Comparison of ENCODE assay signal across 14 mouse cellular contexts in genomic region chr2:27704641-27705040, GRCm38 (mm10). TPM values are rescaled to one million over a fixed set of nuclear protein-coding genes. Genes with fewer than 3 reads are reported as not detected.
DNase-seq lines count a peak whose midpoint lies in the region; ATAC-seq and TF ChIP-seq lines count a peak whose summit lies in the region.
"Had no signal": no experiment of that assay in that cellular context is flagged by ENCODE, and none has a peak within 500 bp of the region (broad histone marks: within the 10 kb centered on the region; RNA-seq: fewer than 3 reads in every experiment).

No protein-coding gene starts in this region.

- H3K36me3 ChIP-seq in heart, embryonic 11.5 days (ENCODE audit: control insufficient read depth, insufficient read depth, low read length) = no peaks in the 10 kb centered on the region
- peaks cover 7% of the 10 kb centered on the region for H3K36me3 ChIP-seq in limb, embryonic 13.5 days
- 0 out of 2 replicates have a peak, but pooled peaks cover 5% of the 10 kb centered on the region for H3K36me3 ChIP-seq in limb, embryonic 10.5 days
- 0 out of 2 replicates have a peak, but pooled peaks cover 3% of the 10 kb centered on the region for H3K36me3 ChIP-seq in kidney, postnatal 0 days (ENCODE audit: insufficient read depth, low read length)
- H3K36me3 ChIP-seq in stomach, embryonic 15.5 days = no peaks in the 10 kb centered on the region
- H3K36me3 ChIP-seq: neural tube, embryonic 13.5 days had no signal

- H3K4me3 ChIP-seq in heart, embryonic 11.5 days (ENCODE audit: low read depth, low read length) = no peak overlapping the region
- no peak overlapping the region for H3K4me3 ChIP-seq in limb, embryonic 13.5 days
- no peak overlapping the region for H3K4me3 ChIP-seq in limb, embryonic 10.5 days
- no peak overlapping the region for H3K4me3 ChIP-seq in kidney, postnatal 0 days (replicated peaks; ENCODE audit: low read depth, low read length)
- no peak overlapping the region for H3K4me3 ChIP-seq in stomach, embryonic 15.5 days (replicated peaks)
- no peak overlapping the region for H3K4me3 ChIP-seq in layer of hippocampus, adult 2 months
- H3K4me3 ChIP-seq: megakaryocyte, embryonic 14.5 days; neural tube, embryonic 13.5 days had no signal

- no peak for DNase-seq in heart, postnatal 10 days
- no peak for DNase-seq in limb, embryonic 10.5 days (ENCODE audit: low spot score)
- DNase-seq in kidney, postnatal 0 days (ENCODE audit: low spot score) = no peak
- no peak for DNase-seq in layer of hippocampus, adult 2 months (ENCODE audit: low spot score in 2 of 2)
- no peak for DNase-seq in adrenal gland, postnatal 4 days (ENCODE audit: low spot score in 2 of 2)
- DNase-seq: cerebellum, adult 2 months; layer of hippocampus, adult 9-11 months; right cerebral cortex, postnatal 4 days had no signal

- TF ChIP-seq CTCF in kidney, postnatal 0 days (IDR thresholded peaks at IDR 0.05; ENCODE audit: low read depth) = no peak
- TF ChIP-seq CTCF in layer of hippocampus, adult 2 months (conservative IDR thresholded peaks at IDR 0.05) = no peak

- no peak overlapping the region for H3K4me2 ChIP-seq in heart, embryonic 11.5 days
- no peak overlapping the region for H3K4me2 ChIP-seq in limb, embryonic 13.5 days (replicated peaks)
- H3K4me2 ChIP-seq in kidney, postnatal 0 days (ENCODE audit: low read length) = no peak overlapping the region
- H3K4me2 ChIP-seq in stomach, embryonic 15.5 days = no peak overlapping the region
- H3K4me2 ChIP-seq: neural tube, embryonic 13.5 days had no signal

- no peaks in the 10 kb centered on the region for H3K9me3 ChIP-seq in heart, embryonic 11.5 days (replicated peaks; ENCODE audit: control insufficient read depth, low read length)
- H3K9me3 ChIP-seq in limb, embryonic 13.5 days = no peaks in the 10 kb centered on the region
- no peaks in the 10 kb centered on the region for H3K9me3 ChIP-seq in limb, embryonic 10.5 days (replicated peaks)
- no peaks in the 10 kb centered on the region for H3K9me3 ChIP-seq in kidney, postnatal 0 days (replicated peaks; ENCODE audit: low read length)
- no peaks in the 10 kb centered on the region for H3K9me3 ChIP-seq in stomach, embryonic 15.5 days
- H3K9me3 ChIP-seq: megakaryocyte, embryonic 14.5 days; neural tube, embryonic 13.5 days had no signal

- 0 out of 2 replicates have a peak overlapping the region, but pooled peaks have one; percentile 15 for H3K27ac ChIP-seq in heart, embryonic 11.5 days (ENCODE audit: low read depth, low read length)
- 0 out of 2 replicates have a peak overlapping the region, but pooled peaks have one; percentile 10 for H3K27ac ChIP-seq in limb, embryonic 13.5 days
- H3K27ac ChIP-seq in limb, embryonic 10.5 days = no peak overlapping the region
- H3K27ac ChIP-seq in kidney, postnatal 0 days = peak overlapping the region; percentile 36
- H3K27ac ChIP-seq in stomach, embryonic 15.5 days = peak overlapping the region; percentile 86
- no peak overlapping the region for H3K27ac ChIP-seq in layer of hippocampus, adult 2 months
- H3K27ac ChIP-seq: hindbrain, postnatal 0 days; neural tube, embryonic 13.5 days had no signal

- intact Hi-C loops in heart, postnatal 10 days (cut with DNase I) = no loop called here

- ATAC-seq in heart, embryonic 11.5 days (replicated peaks; ENCODE audit: insufficient number of reproducible peaks, low FRiP score, low TSS enrichment) = no peak
- no peak for ATAC-seq in limb, embryonic 13.5 days (ENCODE audit: low FRiP score, low read depth)
- ATAC-seq in kidney, postnatal 0 days (replicated peaks; ENCODE audit: low FRiP score, low read depth) = no peak
- no peak for ATAC-seq in stomach, embryonic 15.5 days (ENCODE audit: insufficient read depth, low FRiP score, low read depth)
- ATAC-seq: hindbrain, postnatal 0 days had no signal

- no peak overlapping the region for H3K9ac ChIP-seq in heart, embryonic 11.5 days (ENCODE audit: low read depth, low read length)
- no peak overlapping the region for H3K9ac ChIP-seq in limb, embryonic 13.5 days
- H3K9ac ChIP-seq in kidney, postnatal 0 days (ENCODE audit: low read depth, low read length) = 0 out of 2 replicates have a peak overlapping the region, but pooled peaks have one; percentile 23
- no peak overlapping the region for H3K9ac ChIP-seq in stomach, embryonic 15.5 days
- H3K9ac ChIP-seq: neural tube, embryonic 13.5 days had no signal

- H3K4me1 ChIP-seq in heart, embryonic 11.5 days (ENCODE audit: control insufficient read depth, insufficient read depth, low read length) = peaks cover 53% of the 10 kb centered on the region
- peaks cover 63% of the 10 kb centered on the region for H3K4me1 ChIP-seq in limb, embryonic 13.5 days
- H3K4me1 ChIP-seq in limb, embryonic 10.5 days = peaks cover 68% of the 10 kb centered on the region
- H3K4me1 ChIP-seq in kidney, postnatal 0 days (replicated peaks; ENCODE audit: insufficient read depth, low read length) = peaks cover 23% of the 10 kb centered on the region
- peaks cover 60% of the 10 kb centered on the region for H3K4me1 ChIP-seq in stomach, embryonic 15.5 days

- 80% methylated on average over 3 of the region's 3 CpGs for WGBS in heart, embryonic 11.5 days (ENCODE audit: insufficient replicate concordance)
- WGBS in limb, embryonic 13.5 days = 78% methylated on average over 3 of the region's 3 CpGs
- 96% methylated on average over 3 of the region's 3 CpGs for WGBS in limb, embryonic 10.5 days
- 90% methylated on average over 3 of the region's 3 CpGs for WGBS in kidney, postnatal 0 days
- WGBS in stomach, embryonic 15.5 days = 73% methylated on average over 3 of the region's 3 CpGs

- H3K27me3 ChIP-seq in heart, embryonic 11.5 days (ENCODE audit: control insufficient read depth, insufficient read depth, low read length) = peaks cover 8% of the 10 kb centered on the region; the same call in 1 of the 2 replicates
- no peaks in the 10 kb centered on the region for H3K27me3 ChIP-seq in limb, embryonic 13.5 days
- no peaks in the 10 kb centered on the region for H3K27me3 ChIP-seq in limb, embryonic 10.5 days (ENCODE audit: low read depth, poor library complexity, severe bottlenecking)
- H3K27me3 ChIP-seq in kidney, postnatal 0 days (ENCODE audit: insufficient read depth, low read length) = no peaks in the 10 kb centered on the region
- no peaks in the 10 kb centered on the region for H3K27me3 ChIP-seq in stomach, embryonic 15.5 days (replicated peaks)
- H3K27me3 ChIP-seq: neural tube, embryonic 13.5 days had no signal

RNA-seq across cellular contexts. Expression of gene Rxra, which starts 28.4 kb away (rescaled TPM):
- polyA plus RNA-seq in heart, embryonic 11.5 days (2014; fragmentation: Nextera tagmentation; extraction: Ambion mirVana) = 4.2 and 5.2 TPM in 2 replicates
- total RNA-seq in heart, postnatal 10 days (2021) = 10 to 100 TPM; 38.6 to 42.5 TPM
- polyA plus RNA-seq in limb, embryonic 13.5 days (2015; fragmentation: Nextera tagmentation; extraction: Ambion mirVana) = 17.1 and 17.6 TPM in 2 replicates
- 8.7 and 10.9 TPM in 2 replicates for polyA plus RNA-seq in limb, embryonic 10.5 days (2016; fragmentation: Nextera tagmentation; extraction: Ambion mirVana)
- 9.4 and 9.6 TPM in 2 replicates for polyA plus RNA-seq in kidney, postnatal 0 days (2015; fragmentation: Nextera tagmentation; extraction: Ambion mirVana)
- 12.4 and 13.0 TPM in 2 replicates for polyA plus RNA-seq in stomach, embryonic 15.5 days (2015; fragmentation: Nextera tagmentation; extraction: Ambion mirVana)
- total RNA-seq in layer of hippocampus, adult 2 months (2021) = 10 to 100 TPM; 26.9 to 29.5 TPM
- 10 to 100 TPM; 58.4 to 59.3 TPM for total RNA-seq in adrenal gland, postnatal 4 days (2021)

Comparison
In these comparisons a context has a peak if more than half of its experiments do, and no peak if none do; other contexts are left out.
1. H3K27ac ChIP-seq: peak in heart, embryonic 11.5 days (single experiment), limb, embryonic 13.5 days (single experiment), kidney, postnatal 0 days (single experiment) and stomach, embryonic 15.5 days (single experiment); none in limb, embryonic 10.5 days (single experiment) and layer of hippocampus, adult 2 months (single experiment).